Mouse (Mus musculus) kidney, embryonic 15.5 days (tissue): ENCODE measurements around the gene Cpb1. TPM values are rescaled to one million over a fixed set of nuclear protein-coding genes. Genes with fewer than 3 reads are reported as not detected.
A peak's percentile ranks its signal among the peaks of the same experiment; 100 is the strongest.

Source experiments
- ATAC-seq: fragments of 200-750 bp; cut with Nextera tagmentation; replicated peaks from 2 replicates; pipeline ENCODE4 v1.8.0; 2017; ENCODE audit warnings: moderate TSS enrichment; ENCODE audit not compliant: low FRiP score
- H3K27ac ChIP-seq: fragments of 300-500 bp; sonication (generic); 2 replicates; pipeline ENCODE4 v1.5.1; 2015; ENCODE audit warnings: mild to moderate bottlenecking, inconsistent platforms
- H3K27me3 ChIP-seq: fragments of 300-500 bp; sonication (generic); 2 replicates; pipeline ENCODE4 v1.6.1; 2015; ENCODE audit warnings: inconsistent platforms
- H3K36me3 ChIP-seq: fragments of 300-500 bp; sonication (generic); 2 replicates; pipeline ENCODE4 v1.6.1; 2015; ENCODE audit warnings: inconsistent platforms
- H3K4me1 ChIP-seq: fragments of 300-500 bp; sonication (generic); 2 replicates; pipeline ENCODE4 v1.6.1; 2015; ENCODE audit warnings: inconsistent platforms
- H3K4me2 ChIP-seq: fragments of 300-500 bp; sonication (generic); 2 replicates; pipeline ENCODE4 v1.6.1; 2015; ENCODE audit warnings: moderate library complexity, mild to moderate bottlenecking, inconsistent platforms
- H3K4me3 ChIP-seq: fragments of 300-500 bp; sonication (generic); replicated peaks from 2 replicates; pipeline ENCODE4 v1.5.1; 2015; ENCODE audit warnings: mild to moderate bottlenecking, inconsistent platforms
- H3K9ac ChIP-seq: fragments of 300-500 bp; sonication (generic); 2 replicates; pipeline ENCODE4 v1.6.1; 2015; ENCODE audit warnings: mild to moderate bottlenecking, inconsistent platforms
- H3K9me3 ChIP-seq: fragments of 300-500 bp; sonication (generic); replicated peaks from 2 replicates; pipeline ENCODE4 v1.6.1; 2016; ENCODE audit warnings: inconsistent platforms
- WGBS: fragments of 180-500 bp; shearing (Covaris S2); methylation state at CpG from one replicate; pipeline ENCODE4 v1.1.7; 2015; ENCODE audit warnings: mixed read lengths; 5-methylcytosine and 5-hydroxymethylcytosine counted together
- microRNA-seq: library from miRNA; unstranded; fragments of <30 nt; microRNA quantifications from one replicate; pipeline ENCODE4, GENCODE M21; 2016
- polyA plus RNA-seq: library from polyadenylated mRNA; unstranded; fragments of >200 nt; fragmentation: Nextera tagmentation; extraction: Ambion mirVana; gene quantifications from 2 replicates; pipeline ENCODE4 v1.2.1, GENCODE M21; 2015

Cpb1 gene
- polyA plus RNA-seq, 1 experiment from 2014 or later, result 0.48 TPM

DNA sequence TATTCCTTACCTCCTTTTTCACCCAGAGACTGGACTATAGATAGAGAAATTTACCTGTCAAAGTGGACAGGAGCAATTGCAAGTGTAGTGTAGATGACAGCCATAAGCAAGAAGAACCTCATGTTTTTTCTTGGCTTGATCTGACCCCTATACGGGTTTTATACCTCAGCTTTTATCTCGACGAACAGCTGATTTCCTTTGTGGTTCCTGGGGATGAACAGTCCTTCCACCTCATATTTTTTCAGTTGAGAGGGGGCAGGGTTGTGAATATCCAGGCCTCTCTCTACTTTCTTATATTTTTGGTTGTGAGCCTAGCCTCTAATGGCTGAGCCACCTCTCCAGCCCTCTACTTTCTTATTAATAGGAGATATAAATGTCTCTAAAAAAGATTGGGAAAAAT is 33.5 kb downstream of the Cpb1 start, which contains the start of gene Cpa3:
Gene Cpa3 (minus strand): TSS at position 132 of the 400 bp plus-strand sequence.
- Histone ChIP-seq H3K4me3 (no peak within 1 kb of the TSS), H3K9me3 (no peaks in the 10 kb centered on the region), H3K9ac (no peak within 1 kb of the TSS), H3K27ac (no peak within 1 kb of the TSS), H3K36me3 (no peaks in the 10 kb centered on the region), H3K4me2 (no peak within 1 kb of the TSS), H3K27me3 (no peaks in the 10 kb centered on the region), H3K4me1 (no peaks in the 10 kb centered on the region)
- WGBS, result 82% methylated on average over 3 of the region's 3 CpGs
- no peak for ATAC-seq

- Histone ChIP-seq H3K4me1 (no peaks in the 10 kb centered on the region), H3K9me3 (no peaks in the 10 kb centered on the region), H3K4me2 (no peak overlapping the region), H3K9ac (no peak overlapping the region), H3K4me3 (no peak overlapping the region), H3K36me3 (no peaks in the 10 kb centered on the region), H3K27me3 (no peaks in the 10 kb centered on the region), H3K27ac (no peak overlapping the region)
- WGBS, result 86% methylated on average over 3 of the region's 3 CpGs
- no peak for ATAC-seq
Measured at GRCm38 (mm10) chr3:20239741-20240140, 35.8 kb downstream of the Cpb1 start.

GRCm38 (mm10) chr3:20236965-20237364 is 38.6 kb downstream of the Cpb1 start:
- no peaks in the 10 kb centered on the region for H3K36me3 ChIP-seq
- 78% methylated on average over 1 of the region's 1 CpGs for WGBS
- H3K4me2 ChIP-seq, result no peak overlapping the region
- H3K4me3 ChIP-seq, result no peak overlapping the region
- no peak overlapping the region for H3K9ac ChIP-seq
- H3K9me3 ChIP-seq, result no peaks in the 10 kb centered on the region
- H3K27ac ChIP-seq, result no peak overlapping the region
- ATAC-seq, result no peak
- H3K27me3 ChIP-seq, result no peaks in the 10 kb centered on the region
- no peaks in the 10 kb centered on the region for H3K4me1 ChIP-seq

- Histone ChIP-seq H3K4me2 (no peak overlapping the region), H3K4me1 (no peaks in the 10 kb centered on the region), H3K9ac (no peak overlapping the region), H3K9me3 (no peaks in the 10 kb centered on the region), H3K27me3 (no peaks in the 10 kb centered on the region), H3K36me3 (no peaks in the 10 kb centered on the region), H3K4me3 (no peak overlapping the region), H3K27ac (no peak overlapping the region)
- ATAC-seq, result no peak
- 87% methylated on average over 1 of the region's 1 CpGs for WGBS
Measured at GRCm38 (mm10) chr3:20229027-20229426, 46.5 kb downstream of the Cpb1 start.

- H3K27ac ChIP-seq, result no peak overlapping the region
- no peak overlapping the region for H3K4me3 ChIP-seq
- no peaks in the 10 kb centered on the region for H3K4me1 ChIP-seq
- no peaks in the 10 kb centered on the region for H3K27me3 ChIP-seq
- H3K4me2 ChIP-seq, result no peak overlapping the region
- no peak overlapping the region for H3K9ac ChIP-seq
- no peaks in the 10 kb centered on the region for H3K9me3 ChIP-seq
- no peak for ATAC-seq
- 68% methylated on average over 2 of the region's 2 CpGs for WGBS
- H3K36me3 ChIP-seq, result no peaks in the 10 kb centered on the region
Measured at GRCm38 (mm10) chr3:20225429-20225828, 50.1 kb downstream of the Cpb1 start.

GRCm38 (mm10) chr3:20222926-20223698 is 52.4 kb downstream of the Cpb1 start:
- no peak overlapping the region for H3K27ac ChIP-seq
- ATAC-seq, result no peak
- WGBS, result 85% methylated on average over 9 of the region's 9 CpGs

DNA sequence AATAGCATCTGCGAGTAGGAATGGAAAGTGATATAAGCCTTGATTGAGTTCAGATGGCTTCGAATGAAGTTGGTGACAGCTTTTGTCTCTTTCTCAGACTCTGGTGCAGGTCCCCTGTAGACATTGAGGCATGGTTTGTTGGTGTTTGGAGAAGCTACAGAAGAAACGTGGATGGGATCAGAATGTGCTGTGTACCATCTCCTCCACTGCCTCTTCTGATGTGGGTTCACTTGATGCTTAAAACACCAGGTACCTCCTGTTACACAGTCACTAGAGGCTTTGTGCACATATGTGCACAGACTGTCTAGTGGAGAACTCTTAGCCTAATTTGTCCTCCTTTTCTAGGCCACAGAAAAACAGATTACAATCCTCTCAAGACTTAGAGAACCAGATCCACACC is 53.4 kb downstream of the Cpb1 start:
- no peak for ATAC-seq
- Histone ChIP-seq H3K4me3 (no peak overlapping the region), H3K36me3 (no peaks in the 10 kb centered on the region), H3K4me1 (no peaks in the 10 kb centered on the region), H3K9ac (no peak overlapping the region), H3K27me3 (no peaks in the 10 kb centered on the region), H3K9me3 (no peaks in the 10 kb centered on the region), H3K27ac (no peak overlapping the region), H3K4me2 (no peak overlapping the region)
- 91% methylated on average over 3 of the region's 3 CpGs for WGBS

More at GRCm38 (mm10) chr3:20222926-20223698, 52.4 kb downstream of the Cpb1 start:
- Histone ChIP-seq H3K9ac (no peak overlapping the region), H3K4me2 (no peak overlapping the region), H3K4me1 (no peaks in the 10 kb centered on the region), H3K27me3 (no peaks in the 10 kb centered on the region), H3K4me3 (no peak overlapping the region), H3K9me3 (no peaks in the 10 kb centered on the region), H3K36me3 (no peaks in the 10 kb centered on the region)

GRCm38 (mm10) chr3:20198869-20199268 is 76.7 kb downstream of the Cpb1 start:
- ATAC-seq, result 0 out of 2 replicates have a peak, but pooled peaks have one; percentile 36
- no peaks in the 10 kb centered on the region for H3K9me3 ChIP-seq
- no peak overlapping the region for H3K4me2 ChIP-seq
- H3K4me3 ChIP-seq, result no peak overlapping the region
- H3K27me3 ChIP-seq, result no peaks in the 10 kb centered on the region
- H3K36me3 ChIP-seq, result no peaks in the 10 kb centered on the region
- 32% methylated on average over 6 of the region's 6 CpGs for WGBS
- H3K9ac ChIP-seq, result no peak overlapping the region
- no peaks in the 10 kb centered on the region for H3K4me1 ChIP-seq
- no peak overlapping the region for H3K27ac ChIP-seq

Small RNA genes lying within 50 kb of the gene (microRNA-seq; reads per million reads assigned to microRNA genes)
- gene Mir7007, result 0.44 reads per million

Other genes starting within 250 kb of the Cpb1 start
- gene Hps3, start 240.4 kb downstream of the Cpb1 start, polyA plus RNA-seq, result 10.1 and 12.2 TPM in 2 replicates
- gene Hltf, start 217.9 kb downstream of the Cpb1 start, polyA plus RNA-seq, result 17.7 and 18.3 TPM in 2 replicates
- 39.0 and 39.9 TPM in 2 replicates for gene Gyg, start 120.4 kb downstream of the Cpb1 start, polyA plus RNA-seq
- gene Cpa3, start 33.6 kb downstream of the Cpb1 start, polyA plus RNA-seq, result 3.2 and 5.0 TPM in 2 replicates
- 0.48 and 0.87 TPM in 2 replicates for gene Agtr1b, start 91.4 kb upstream of the Cpb1 start, polyA plus RNA-seq